8 mouse cellular contexts compared by ENCODE assay signal in genomic region chr2:181520118-181520935, GRCm38 (mm10). TPM values are rescaled to one million over a fixed set of nuclear protein-coding genes. Genes with fewer than 3 reads are reported as not detected.
A peak's percentile ranks its signal among the peaks of the same experiment; 100 is the strongest.
DNase-seq lines count a peak whose midpoint lies in the region; ATAC-seq and TF ChIP-seq lines count a peak whose summit lies in the region.

TSS of gene Dnajc5 (plus strand) at chr2:181520485.

- peaks cover 53% of the 10 kb centered on the region for H3K36me3 ChIP-seq in megakaryocyte, embryonic 14.5 days (replicated peaks; ENCODE audit: low read length)

- peak; percentile 95 to 98 for DNase-seq in gastrocnemius, adult 8-10 months (ENCODE audit: low spot score in 2 of 2)
- DNase-seq in hindlimb bud, embryonic 11.5 days (ENCODE audit: extremely low spot score, low read depth, low spot score), result peak; percentile 66
- DNase-seq in left cerebral cortex, adult 8-10 months (ENCODE audit: low spot score in 2 of 2), result peak; percentile 92 to 98
- peak; percentile 98 to 99 for DNase-seq in right cerebral cortex, postnatal 10 days (ENCODE audit: low spot score in 2 of 2)
- DNase-seq in urinary bladder, postnatal 25 days (ENCODE audit: low spot score), result peak; percentile 94

- H3K27me3 ChIP-seq in megakaryocyte, embryonic 14.5 days (replicated peaks), result no peaks in the 10 kb centered on the region

- peaks cover 5% of the 10 kb centered on the region for H3K4me1 ChIP-seq in cortical plate, adult 2 months (ENCODE audit: control insufficient read depth, insufficient read depth, low read length)
- H3K4me1 ChIP-seq in megakaryocyte, embryonic 14.5 days, result peaks cover 54% of the 10 kb centered on the region

- no peak for TF ChIP-seq CTCF in cortical plate, adult 2 months (IDR thresholded peaks at IDR 0.05; ENCODE audit: extremely low read depth, insufficient read depth, low read length)

- ATAC-seq in activated CD4-positive, CD25-positive, alpha-beta regulatory T cell, adult 4 months, result peak; percentile 93

- peak within 1 kb of the TSS; percentile 91 for H3K27ac ChIP-seq in cortical plate, adult 2 months (ENCODE audit: insufficient read depth, low read length)

- H3K4me3 ChIP-seq in cortical plate, adult 2 months (ENCODE audit: insufficient read depth, low read length), result peak within 1 kb of the TSS; percentile 51
- H3K4me3 ChIP-seq in megakaryocyte, embryonic 14.5 days (replicated peaks), result peak within 1 kb of the TSS; percentile 97

- H3K9me3 ChIP-seq in megakaryocyte, embryonic 14.5 days, result no peaks in the 10 kb centered on the region

- TF ChIP-seq POLR2A in cortical plate, adult 2 months (IDR thresholded peaks at IDR 0.05; ENCODE audit: extremely low read depth, insufficient read depth, low read length), result peak; percentile 75

RNA-seq across cellular contexts. Expression of gene Dnajc5, which starts in this region (rescaled TPM):
- 10 to 100 TPM; 36.9 to 37.1 TPM for polyA plus RNA-seq in activated CD4-positive, CD25-positive, alpha-beta regulatory T cell, adult 4 months (2017; shearing (Covaris generic))
- polyA plus RNA-seq in cortical plate, adult 2 months (2012; rRNA removed), result 167 and 177 TPM in 2 replicates
- total RNA-seq in gastrocnemius, adult 8-10 months (2022), result 10 to 100 TPM; 43.4 to 50.3 (median 44.1) TPM
- 100 to 1,000 TPM; 277 to 310 (median 297) TPM for total RNA-seq in left cerebral cortex, adult 8-10 months (2022)
- 10.4 and 13.9 TPM in 2 replicates for polyA plus RNA-seq in megakaryocyte, embryonic 14.5 days (2012; ENCODE audit: insufficient read depth, low replicate concordance)

Comparison
In these comparisons a context has a peak if more than half of its experiments do, and no peak if none do; other contexts are left out.
1. Peak in every context shown above with its lines: DNase-seq, ATAC-seq, H3K4me3 ChIP-seq and H3K27ac ChIP-seq.
2. RNA of gene Dnajc5 (total RNA-seq): 277 to 310 TPM in left cerebral cortex, adult 8-10 months; 43.4 to 50.3 TPM in gastrocnemius, adult 8-10 months; every median in the first group is over 4 times any median in the second.